Mouse (Mus musculus): ENCODE data around the gene Edem2.
A peak's percentile ranks its signal among the peaks of the same experiment; 100 is the strongest.

Gene Edem2

DNA sequence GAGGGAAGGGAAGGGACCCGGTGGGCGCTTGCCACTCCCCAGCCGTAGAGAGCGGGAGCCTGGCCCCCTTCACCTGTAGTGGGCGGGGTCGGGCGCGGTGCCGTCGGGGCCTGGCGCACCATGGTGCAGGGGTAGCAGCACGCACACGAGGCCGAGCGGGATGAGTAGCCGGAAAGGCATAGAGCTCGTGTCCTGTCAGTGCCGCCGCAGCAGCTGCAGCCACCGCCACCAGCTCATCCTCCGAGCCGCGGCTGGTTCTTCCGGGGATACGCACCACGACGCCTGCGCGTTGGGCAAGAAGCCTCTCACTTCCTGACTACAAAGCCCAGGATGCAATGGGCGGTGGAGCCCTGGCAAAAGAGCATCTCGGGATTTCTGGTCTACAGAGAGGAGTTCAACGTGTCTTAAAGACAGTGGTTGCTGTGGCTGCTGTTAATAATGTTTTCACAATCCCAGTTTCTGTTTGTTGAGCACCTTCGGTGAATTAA is at the start of gene Edem2:
Gene Edem2 (minus strand): TSS at position 318 of the 488 bp plus-strand sequence.
- peak; percentile 93 to 96 for DNase-seq (ENCODE audit: inconsistent age in 2 of 2, low spot score in 1 of 2)

DNA sequence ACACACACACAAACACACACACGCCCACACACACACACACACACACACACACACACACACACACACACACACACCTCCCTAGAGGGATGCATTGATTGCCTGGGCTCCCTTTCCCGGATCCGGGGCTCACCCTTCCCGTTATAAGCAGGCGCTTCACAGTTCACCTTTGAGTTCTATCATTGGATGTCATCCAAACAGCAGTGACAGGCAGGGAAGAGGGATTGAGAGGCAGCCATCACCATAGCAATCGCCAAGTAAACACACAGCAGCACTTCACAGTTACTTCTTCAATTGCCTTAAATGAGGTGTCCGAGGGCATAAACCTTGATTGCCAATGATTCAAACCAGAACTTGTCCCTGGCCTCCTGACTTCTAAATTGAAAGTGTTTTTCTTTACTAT is 49.8 kb upstream of the Edem2 start:
- DNase-seq (ENCODE audit: inconsistent age in 2 of 2, low spot score in 1 of 2), result peak in 1 of 2 experiments; percentile 34

DNA sequence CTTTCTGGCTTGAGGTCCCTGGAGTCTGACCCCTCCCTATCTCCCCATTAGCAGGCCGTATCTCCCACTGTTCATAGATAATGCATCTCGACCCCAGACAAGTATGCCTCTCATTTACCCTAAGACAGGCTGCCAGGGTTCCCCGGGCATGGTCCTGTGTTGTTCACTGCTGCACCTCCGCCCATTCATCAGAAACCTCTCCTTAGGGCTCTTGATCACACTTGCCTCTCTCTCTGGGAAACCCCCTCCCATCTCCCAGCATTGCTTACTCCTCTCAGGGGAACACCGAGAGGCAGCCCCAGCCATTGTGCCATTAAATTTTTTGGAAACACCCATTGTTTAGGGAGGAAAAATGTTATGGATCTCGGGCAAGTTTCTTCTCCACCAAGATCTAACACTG is 48.7 kb upstream of the Edem2 start:
- DNase-seq (ENCODE audit: inconsistent age in 2 of 2, low spot score in 1 of 2), result no peak

DNA sequence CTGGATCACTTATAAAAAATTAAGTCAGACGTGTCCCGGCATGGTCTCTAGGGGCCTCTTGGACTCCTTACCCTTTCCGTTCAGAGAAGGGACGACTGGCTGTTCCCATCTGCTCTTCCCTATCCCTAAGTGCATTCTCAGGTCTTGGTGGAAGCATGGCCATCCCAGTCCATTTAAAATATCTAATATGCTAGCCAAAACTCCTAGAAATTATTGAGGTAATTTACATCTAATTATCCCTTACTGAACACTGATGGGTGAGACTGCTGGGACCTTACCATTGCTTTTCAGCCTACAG is 48.4 kb upstream of the Edem2 start:
- no peak for DNase-seq (ENCODE audit: inconsistent age in 2 of 2, low spot score in 1 of 2)

DNA sequence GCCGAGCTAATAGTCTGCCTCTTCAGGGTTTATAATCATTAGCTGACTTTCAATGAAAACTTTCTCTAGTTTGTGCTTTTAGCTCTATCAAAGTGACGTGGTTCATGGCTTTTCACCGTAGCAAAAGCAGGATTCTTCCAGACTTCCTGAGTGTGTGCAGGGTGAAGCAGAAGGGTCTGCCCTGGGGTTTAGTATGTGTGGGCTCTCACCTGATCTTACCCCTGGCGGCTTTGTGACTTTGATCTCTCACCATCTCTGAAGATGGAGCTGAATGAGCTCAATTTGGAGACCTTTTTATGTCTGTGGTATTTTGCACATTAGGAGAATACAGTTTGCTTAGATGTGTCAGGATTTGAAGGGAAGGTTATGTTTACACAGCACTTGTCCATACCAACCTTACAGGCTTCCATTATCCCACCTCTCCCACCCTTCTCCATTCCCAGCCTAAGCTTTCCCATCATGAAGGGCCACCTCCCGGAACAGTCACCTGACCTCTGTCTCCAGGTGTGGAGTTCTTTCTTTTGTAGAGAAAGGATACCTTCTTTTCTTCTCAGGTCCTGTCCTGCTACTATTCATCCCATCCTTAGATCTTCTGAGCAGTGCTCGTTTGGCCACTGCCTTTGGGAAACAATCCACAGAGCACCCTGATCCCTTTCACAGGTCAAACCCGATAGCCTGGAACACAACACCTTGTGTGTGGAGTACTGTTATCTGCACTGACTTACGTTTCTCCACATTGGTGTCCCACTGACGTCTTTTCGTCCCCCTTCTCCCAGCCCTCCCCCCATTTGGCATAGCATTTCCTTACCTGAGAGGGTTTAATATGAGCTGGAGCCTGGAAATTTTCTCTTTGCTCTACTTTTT is 47.8 kb upstream of the Edem2 start:
- no peak for DNase-seq (ENCODE audit: inconsistent age in 2 of 2, low spot score in 1 of 2)

DNA sequence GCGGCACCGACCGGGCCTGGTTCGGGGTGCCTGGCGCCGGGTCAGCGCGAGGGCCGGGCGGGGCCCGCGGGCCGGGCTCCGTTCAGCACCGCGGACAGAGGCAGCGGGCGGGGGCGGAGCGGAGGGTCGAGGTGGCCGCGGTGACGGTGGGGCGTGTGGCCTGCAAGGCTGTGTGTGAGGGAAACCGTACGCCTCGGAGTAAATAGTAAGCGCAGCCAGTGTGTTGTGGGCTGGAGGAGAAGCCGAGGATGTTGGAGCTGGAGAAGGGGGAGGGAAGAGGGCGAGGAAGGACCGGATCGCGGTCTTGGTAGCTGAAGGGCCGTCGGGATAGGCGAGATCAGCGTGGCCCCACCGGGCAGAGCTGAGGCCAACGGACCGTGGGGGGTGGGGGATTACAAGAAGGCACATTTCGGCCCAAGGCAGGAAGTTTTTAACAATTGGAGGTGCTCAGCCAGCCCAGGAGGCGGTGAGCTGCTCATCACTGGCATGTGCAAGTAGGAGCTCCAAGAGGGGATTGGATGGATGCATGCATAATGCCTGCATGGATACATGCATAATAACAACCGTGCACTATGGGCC is 46.5 kb upstream of the Edem2 start:
- DNase-seq (ENCODE audit: inconsistent age in 2 of 2, low spot score in 1 of 2), result peak; percentile 75 to 90

DNA sequence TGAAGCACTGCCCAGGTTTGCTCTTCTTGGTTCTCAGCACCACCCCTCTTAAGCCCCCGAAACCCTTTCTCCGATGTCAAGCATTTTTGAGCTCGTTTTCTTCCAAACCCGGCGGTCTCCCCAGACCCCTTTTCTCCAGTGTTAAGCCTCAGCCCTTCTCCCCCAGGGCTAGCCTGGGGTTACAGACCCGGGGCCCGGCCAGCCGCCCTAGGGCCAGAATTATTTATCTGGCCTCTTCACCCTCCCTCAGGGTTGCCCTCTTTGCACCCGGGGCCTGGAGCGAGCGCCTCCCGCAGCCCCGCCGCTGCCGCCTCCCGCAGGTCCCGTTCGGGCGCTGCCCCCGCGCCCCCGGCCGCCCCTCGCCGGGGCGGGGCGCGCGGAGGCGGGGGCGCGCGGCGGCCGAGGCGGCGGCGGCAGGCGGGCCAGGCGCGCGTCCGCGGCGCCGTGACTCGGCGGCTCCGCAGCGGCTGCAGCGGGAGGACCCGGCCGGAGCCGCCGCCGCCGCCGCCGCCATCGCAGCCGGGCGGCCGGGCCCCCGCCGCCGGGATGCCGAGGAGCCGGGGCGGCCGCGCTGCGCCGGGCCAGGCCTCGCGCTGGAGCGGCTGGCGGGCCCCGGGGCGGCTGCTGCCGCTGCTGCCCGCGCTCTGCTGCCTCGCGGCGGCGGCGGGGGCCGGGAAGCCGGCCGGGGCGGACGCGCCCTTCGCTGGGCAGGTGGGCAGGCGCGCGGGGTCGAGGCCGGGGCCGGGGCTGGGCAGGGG is 45.8 kb upstream of the Edem2 start, which contains the start of gene Mmp24:
Gene Mmp24 (plus strand): TSS at position 416 of the 758 bp plus-strand sequence.
- no peak for DNase-seq (ENCODE audit: inconsistent age in 2 of 2, low spot score in 1 of 2)

DNA sequence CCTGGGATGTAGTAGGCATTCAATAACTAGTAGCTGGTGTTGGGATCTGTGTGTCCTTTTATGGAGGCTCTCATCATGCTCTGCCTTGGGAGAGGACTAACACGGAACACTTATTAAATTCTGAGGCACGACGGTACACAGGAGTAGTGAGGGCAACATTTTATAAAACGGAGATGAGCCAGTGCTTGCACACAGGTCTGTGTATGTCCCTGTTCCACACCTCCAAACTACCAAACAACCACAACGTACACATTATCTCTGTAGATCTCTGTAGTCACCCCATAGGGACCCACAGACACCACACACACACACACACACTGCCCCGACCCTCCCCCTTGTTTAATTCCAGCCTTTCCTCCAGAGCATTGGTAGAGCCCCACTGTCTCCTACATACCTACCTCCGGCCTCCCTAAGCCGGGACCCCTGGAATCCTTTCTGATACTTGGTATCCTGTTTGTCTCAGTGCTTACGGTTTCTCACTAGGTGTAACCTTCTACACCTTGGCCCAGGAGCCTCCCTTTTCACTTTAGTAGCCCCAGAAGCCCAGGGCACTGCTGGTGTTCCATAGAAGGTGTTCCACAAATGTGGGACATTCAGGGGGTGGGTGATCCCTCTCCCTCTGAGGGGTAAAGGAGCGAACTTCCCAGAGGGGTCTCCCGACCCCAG is 45.1 kb upstream of the Edem2 start:
- DNase-seq (ENCODE audit: inconsistent age in 2 of 2, low spot score in 1 of 2), result no peak

DNA sequence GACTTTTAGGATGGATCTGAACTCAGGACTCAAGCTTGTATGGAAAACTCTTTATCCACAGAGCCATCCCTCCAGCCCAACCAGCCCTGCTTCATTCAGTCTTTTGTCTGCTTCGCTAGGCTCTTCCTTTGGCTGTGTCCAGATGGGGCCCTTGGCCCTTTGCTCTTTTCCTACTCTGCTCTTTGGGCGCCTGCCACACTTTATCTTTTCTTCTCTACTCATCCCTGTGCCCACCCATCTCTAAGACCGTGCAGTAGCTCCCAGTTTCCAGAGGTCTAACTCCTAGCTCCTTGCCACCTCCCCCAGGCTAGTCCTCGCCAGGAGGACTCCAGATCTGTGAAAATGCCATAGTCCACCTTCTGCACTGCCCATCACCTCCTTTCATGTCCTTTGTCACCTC is 44.4 kb upstream of the Edem2 start:
- DNase-seq (ENCODE audit: inconsistent age in 2 of 2, low spot score in 1 of 2), result no peak

DNA sequence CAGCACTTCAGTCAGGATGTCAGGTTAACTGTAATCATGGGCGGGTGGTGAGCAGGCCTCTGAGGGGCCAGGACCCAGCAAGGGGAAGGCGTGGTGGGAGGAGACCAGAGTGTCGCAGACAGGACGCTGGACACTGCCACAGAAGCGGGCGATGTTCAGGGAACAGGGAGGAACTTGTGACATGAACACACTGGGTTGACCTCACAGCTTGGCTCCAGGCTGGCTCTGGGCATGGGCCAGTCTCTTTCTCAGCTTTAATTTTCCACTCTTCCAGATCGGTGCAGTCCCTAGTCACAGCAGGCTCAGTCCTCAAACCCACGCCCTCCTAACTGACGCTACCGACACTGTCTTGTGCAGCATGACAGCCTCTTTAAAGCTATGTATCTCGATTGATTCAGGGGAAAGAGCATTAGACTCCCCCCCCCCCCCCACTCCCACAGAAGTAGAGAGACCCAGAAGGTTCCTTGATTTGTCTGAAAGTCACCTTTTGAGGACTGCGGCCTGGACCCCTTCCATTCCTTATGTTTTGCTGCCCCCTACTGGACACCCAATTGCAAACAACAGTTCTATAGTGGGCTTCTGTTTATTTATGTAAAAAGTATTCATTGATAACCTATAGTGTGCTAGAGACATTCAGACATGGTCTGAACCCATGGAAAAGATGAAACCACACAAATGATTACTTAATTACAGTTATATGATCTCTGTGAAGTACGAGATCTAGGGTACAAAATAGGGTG is 35.6 kb upstream of the Edem2 start:
- DNase-seq (ENCODE audit: inconsistent age in 2 of 2, low spot score in 1 of 2), result peak; percentile 56 to 89

DNA sequence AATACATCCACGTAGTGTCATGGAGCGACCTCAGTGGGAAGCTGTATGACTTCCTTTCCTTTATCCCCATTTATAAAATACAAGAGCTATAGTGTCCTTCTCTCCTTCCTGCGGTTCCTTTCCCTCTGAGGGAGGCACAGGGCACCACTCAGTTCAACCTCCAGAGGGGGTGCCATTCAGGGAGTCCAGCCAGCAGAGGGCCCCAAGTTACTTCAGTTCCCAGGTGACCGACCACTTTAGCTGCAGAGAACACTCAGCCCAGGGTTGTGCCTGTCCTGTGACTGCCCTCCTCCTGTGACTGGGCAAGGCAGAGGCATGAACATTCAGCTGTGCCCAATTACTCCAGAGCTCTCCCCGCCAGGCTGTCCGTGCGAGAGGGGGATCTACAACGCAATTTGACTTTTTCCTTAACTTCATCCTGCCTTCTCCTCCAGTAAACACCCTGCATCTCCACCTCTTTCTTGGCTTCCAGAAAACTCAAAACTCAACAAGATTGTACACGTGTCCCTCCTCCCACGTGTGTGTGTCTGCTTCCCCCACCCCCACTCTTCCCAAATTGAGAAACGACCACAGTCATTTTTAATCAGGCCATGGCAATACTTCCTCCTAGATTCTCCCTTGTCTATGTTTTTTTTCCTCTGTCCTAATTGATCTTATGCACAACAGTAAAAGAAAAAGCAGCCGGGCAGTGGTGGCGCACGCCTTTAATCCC is 27.7 kb upstream of the Edem2 start:
- DNase-seq (ENCODE audit: inconsistent age in 2 of 2, low spot score in 1 of 2), result peak in 1 of 2 experiments; percentile 57

DNA sequence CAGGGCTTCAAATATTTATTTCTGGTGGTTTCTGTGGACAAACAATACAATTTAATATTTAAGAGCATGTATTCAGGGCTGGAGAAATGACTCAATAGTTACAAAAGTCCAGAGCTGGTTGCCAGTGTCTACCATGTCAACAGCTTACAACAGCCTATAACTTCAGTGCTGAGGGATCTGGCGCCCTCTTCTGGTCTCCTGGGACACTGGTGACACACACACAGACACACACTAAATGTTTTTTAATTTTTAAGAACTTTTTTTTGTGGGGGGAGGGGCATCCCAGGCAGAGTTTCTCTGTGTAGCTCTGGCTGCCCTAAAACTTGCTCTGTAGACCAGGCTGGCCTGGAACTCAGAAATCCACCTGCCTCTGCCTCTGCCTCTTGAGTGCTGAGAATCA is 26.5 kb upstream of the Edem2 start:
- DNase-seq (ENCODE audit: inconsistent age in 2 of 2, low spot score in 1 of 2), result peak; percentile 78 to 91

DNA sequence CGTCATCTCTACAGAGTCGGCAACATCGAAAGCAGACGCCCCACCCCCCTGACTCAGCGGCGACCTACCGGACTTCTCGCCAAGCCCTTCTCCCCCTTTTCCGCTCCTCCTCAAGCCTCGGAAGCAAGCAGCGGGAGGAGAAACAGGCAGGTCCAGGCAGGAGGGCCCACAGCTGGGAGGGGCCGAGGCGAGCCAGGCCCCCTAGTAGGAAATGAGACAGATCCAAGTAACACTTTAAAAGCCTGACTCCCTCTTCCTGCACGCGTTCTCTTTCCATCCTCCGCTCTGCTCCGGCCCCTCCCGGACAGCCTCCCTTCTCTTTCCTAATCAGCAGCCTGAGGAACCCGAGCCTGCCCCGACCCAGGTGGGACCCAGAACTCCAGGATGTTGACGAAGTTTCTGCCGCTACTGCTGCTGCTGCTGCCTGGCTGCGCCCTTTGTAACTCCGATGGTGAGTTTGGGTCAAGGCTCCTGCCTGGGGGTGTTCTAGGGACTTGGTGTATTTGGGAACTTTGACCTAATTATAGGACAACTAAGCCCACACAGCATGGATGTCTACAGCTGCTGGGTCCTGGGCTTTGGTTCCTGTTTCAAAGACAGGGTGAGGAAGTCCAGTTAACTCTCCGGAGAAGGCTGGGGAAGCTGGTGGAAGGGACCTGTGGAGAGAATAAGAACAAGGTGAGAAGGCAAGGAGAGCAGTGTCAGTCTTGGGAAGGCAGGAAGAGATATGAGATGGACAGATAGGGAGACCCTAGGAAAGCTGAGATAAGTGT is 21.9 kb upstream of the Edem2 start, which contains the start of gene Procr:
Gene Procr (plus strand): TSS at position 104 of the 773 bp plus-strand sequence.
- DNase-seq (ENCODE audit: inconsistent age in 2 of 2, low spot score in 1 of 2), result peak; percentile 76 to 88

DNA sequence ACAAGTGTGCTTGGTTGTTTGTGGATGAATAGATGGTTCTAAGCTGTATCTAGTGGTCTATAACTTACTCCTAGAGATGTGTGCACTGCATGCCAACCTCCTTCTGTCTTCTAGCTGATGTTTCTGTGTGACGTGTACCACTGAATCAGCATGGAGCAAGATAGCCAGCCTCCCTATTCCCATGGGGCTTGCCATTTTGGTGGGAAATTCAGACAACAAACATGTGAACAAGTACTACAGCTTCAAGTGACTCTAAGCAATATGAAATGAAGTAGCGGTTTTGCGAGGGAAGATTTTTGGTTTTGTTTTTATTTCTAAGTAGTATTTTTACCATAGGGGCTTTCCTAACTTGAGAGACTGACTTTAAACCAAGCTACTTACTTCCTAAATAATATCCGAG is 20.1 kb upstream of the Edem2 start:
- no peak for DNase-seq (ENCODE audit: inconsistent age in 2 of 2, low spot score in 1 of 2)

DNA sequence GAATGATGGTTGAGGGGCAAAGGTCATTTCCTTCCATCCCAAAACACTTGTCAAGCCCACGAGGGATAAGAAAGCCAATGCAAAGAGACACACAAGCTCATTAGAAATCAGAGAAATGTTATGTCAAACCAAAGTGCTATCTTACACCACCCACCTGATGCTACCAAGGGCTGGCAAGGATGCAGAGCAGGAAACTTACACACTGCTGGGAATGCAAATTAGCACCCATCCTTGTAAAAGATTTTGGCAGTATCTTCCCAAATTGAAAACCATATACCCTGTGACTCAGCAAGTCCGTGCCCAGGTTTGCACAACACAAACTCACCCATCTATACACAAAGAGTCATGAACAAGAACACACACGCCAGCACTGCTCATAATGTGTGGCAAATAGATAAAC is 16.2 kb upstream of the Edem2 start:
- no peak for DNase-seq (ENCODE audit: inconsistent age in 2 of 2, low spot score in 1 of 2)

DNA sequence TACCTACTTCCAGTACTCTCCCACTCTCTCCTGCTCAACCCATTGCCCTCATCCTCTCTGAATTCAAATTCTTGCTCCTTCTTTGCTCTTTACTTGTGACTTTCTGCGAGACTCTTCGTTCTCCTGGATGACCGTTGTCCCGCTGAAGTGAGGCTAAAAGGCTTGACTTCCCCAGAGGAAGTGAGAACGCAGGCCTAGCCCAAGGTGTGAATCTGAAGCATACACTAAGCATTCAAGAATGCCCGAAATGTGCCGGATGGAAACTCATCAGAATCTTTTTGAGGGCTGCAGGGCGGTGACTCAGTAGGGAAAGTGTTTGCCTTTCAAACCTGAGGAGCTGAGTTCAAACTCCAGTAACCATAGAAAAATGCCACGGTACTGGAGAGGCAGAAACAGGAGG is 14.1 kb upstream of the Edem2 start:
- DNase-seq (ENCODE audit: inconsistent age in 2 of 2, low spot score in 1 of 2), result no peak

DNA sequence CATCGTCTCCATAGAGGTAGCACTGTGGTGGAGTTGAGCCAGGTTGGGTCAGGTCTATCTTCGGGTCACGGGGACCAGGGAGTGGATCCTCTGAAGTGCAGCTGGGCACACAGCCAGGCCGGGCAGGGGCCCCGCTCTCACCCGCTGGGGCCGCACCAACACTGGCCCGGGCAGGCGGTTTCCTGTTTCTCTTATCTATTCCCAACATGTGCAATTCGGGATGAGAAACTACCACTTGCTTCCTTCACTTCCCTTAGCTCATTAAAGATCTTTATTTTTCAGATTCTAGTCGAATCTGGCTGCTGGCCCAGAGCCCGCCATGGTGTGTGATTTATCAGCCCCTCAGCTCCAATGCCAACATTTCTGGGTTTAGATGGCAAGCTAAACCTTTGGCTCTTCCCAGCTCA is 13.7 kb upstream of the Edem2 start:
- peak; percentile 75 to 92 for DNase-seq (ENCODE audit: inconsistent age in 2 of 2, low spot score in 1 of 2)

DNA sequence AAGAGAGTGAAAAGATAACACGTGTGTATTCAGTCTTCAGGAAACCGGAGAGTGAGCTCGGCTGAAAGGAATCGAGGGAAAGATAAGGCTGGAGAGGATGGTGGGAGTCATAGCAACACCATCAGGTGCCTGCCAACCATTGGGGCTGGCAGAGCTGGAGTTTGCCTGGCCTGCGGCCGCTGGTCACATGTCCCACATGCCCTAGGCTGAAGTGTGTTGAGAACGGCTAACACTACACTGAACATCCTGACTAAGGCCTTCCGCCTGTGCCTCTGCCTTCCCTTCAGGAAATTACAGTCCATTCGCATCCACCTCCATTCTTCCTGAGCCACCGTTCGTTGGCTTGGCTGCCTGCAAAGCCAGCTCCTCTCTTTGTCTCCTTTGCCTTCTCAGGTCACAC is 12.9 kb upstream of the Edem2 start:
- DNase-seq (ENCODE audit: inconsistent age in 2 of 2, low spot score in 1 of 2), result peak in 1 of 2 experiments; percentile 53

DNA sequence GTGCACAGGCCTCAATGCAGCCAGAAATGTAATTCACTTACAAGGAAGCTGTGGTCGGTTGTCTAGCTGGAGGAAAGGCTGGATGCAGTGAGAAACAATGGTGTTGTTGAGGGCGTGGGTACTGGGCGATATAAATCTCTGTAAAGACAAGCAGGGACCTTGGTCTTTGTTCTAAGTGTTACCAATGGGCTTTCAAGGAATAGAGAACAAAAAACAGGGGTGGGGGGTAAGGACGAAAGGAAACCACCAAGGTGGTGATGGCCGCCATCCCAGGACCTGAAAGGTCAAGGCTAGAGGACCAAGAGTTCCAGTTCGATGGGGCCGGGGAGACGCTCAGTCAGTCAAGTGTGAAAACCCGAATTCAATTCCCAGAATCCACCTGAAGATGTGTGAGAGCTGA is 8.5 kb upstream of the Edem2 start:
- peak; percentile 44 to 75 for DNase-seq (ENCODE audit: inconsistent age in 2 of 2, low spot score in 1 of 2)
